24 mouse cellular contexts compared by ENCODE assay signal in genomic region chr10:61324717-61325116, GRCm38 (mm10). TPM values are rescaled to one million over a fixed set of nuclear protein-coding genes. Genes with fewer than 3 reads are reported as not detected.
DNase-seq lines count a peak whose midpoint lies in the region; TF ChIP-seq lines count a peak whose summit lies in the region.
"Had no signal": no experiment of that assay in that cellular context is flagged by ENCODE, and none has a peak within 500 bp of the region (broad histone marks: within the 10 kb centered on the region; RNA-seq: fewer than 3 reads in every experiment).

No protein-coding gene starts in this region.

- TF ChIP-seq POLR2A in heart, adult 2 months (IDR thresholded peaks at IDR 0.05; ENCODE audit: insufficient read depth, low read depth, low read length), result no peak

- intact Hi-C loops in heart, adult 2 months (cut with DNase I), result no loop called here
- intact Hi-C loops in gastrocnemius, postnatal 14 days (cut with DNase I; ENCODE audit: low total_unique reads), result loop anchor here (5.0 kb wide), 1 partner anchor 52 kb away; the partner anchor contains the start of gene Adamts14
- intact Hi-C loops in left cerebral cortex, postnatal 4 days (cut with DNase I), result no loop called here

- no peak overlapping the region for H3K9ac ChIP-seq in heart, adult 2 months (ENCODE audit: low read depth, low read length)
- H3K9ac ChIP-seq: forebrain, embryonic 12.5 days; hindbrain, embryonic 14.5 days; limb, embryonic 13.5 days; liver, embryonic 14.5 days had no signal

- no peaks in the 10 kb centered on the region for H3K36me3 ChIP-seq in heart, adult 2 months (ENCODE audit: control insufficient read depth, insufficient read depth, low read length)
- peaks cover 46% of the 10 kb centered on the region for H3K36me3 ChIP-seq in heart, embryonic 10.5 days

- no peak overlapping the region for H3K4me3 ChIP-seq in heart, adult 2 months
- H3K4me3 ChIP-seq in heart, embryonic 10.5 days, result no peak overlapping the region
- H3K4me3 ChIP-seq: forebrain, embryonic 12.5 days; limb, embryonic 13.5 days had no signal

- 48% methylated on average over 8 of the region's 8 CpGs for WGBS in heart, adult 2 months
- 78% methylated on average over 8 of the region's 8 CpGs for WGBS in heart, embryonic 10.5 days

- no peaks in the 10 kb centered on the region for H3K79me2 ChIP-seq in heart, adult 2 months (replicated peaks; ENCODE audit: control insufficient read depth, insufficient read depth, low read length)

- peaks cover 2% of the 10 kb centered on the region for H3K4me1 ChIP-seq in heart, adult 2 months (ENCODE audit: control insufficient read depth, insufficient read depth, low read length)
- peaks cover 36% of the 10 kb centered on the region for H3K4me1 ChIP-seq in heart, embryonic 10.5 days

- no peak for TF ChIP-seq EP300 in heart, adult 2 months (IDR thresholded peaks at IDR 0.05; ENCODE audit: insufficient read depth, low read depth, low read length)

- no peak overlapping the region for H3K27ac ChIP-seq in heart, adult 2 months
- no peak overlapping the region for H3K27ac ChIP-seq in heart, embryonic 10.5 days
- H3K27ac ChIP-seq: forebrain, embryonic 12.5 days; hindbrain, embryonic 14.5 days; limb, embryonic 13.5 days; liver, embryonic 14.5 days had no signal

- H3K9me3 ChIP-seq in heart, embryonic 10.5 days, result no peaks in the 10 kb centered on the region
- H3K9me3 ChIP-seq: forebrain, embryonic 12.5 days; limb, embryonic 13.5 days had no signal

- no peaks in the 10 kb centered on the region for H3K27me3 ChIP-seq in heart, adult 2 months (ENCODE audit: control insufficient read depth, insufficient read depth, low read length)
- H3K27me3 ChIP-seq in heart, embryonic 10.5 days (ENCODE audit: insufficient read depth, poor library complexity, severe bottlenecking), result no peaks in the 10 kb centered on the region
- H3K27me3 ChIP-seq: forebrain, embryonic 12.5 days; limb, embryonic 13.5 days had no signal

- peak; percentile 55 to 62 for DNase-seq in heart, adult 2 months
- DNase-seq in heart, embryonic 10.5 days (ENCODE audit: low spot score), result no peak
- DNase-seq in gastrocnemius, postnatal 14 days, result peak; percentile 41
- DNase-seq in heart, adult 8-10 months (ENCODE audit: low spot score), result peak; percentile 52
- peak; percentile 41 for DNase-seq in lung, postnatal 14 days
- no peak for DNase-seq in left cerebral cortex, postnatal 4 days
- DNase-seq in spleen, postnatal 10 days (ENCODE audit: low spot score in 2 of 2), result no peak
- DNase-seq: adrenal gland, postnatal 36 days; cerebellum, adult 11-12 months; cerebellum, postnatal 25 days; embryo, embryonic 11 days; kidney, postnatal 36 days; retina, postnatal 1 day; thymus, postnatal 4 days had no signal

- TF ChIP-seq CTCF in heart, adult 2 months (IDR thresholded peaks at IDR 0.05), result no peak

RNA-seq across cellular contexts. Expression of gene Prf1, which starts 27.1 kb away (rescaled TPM):
- total RNA-seq in heart, adult 2 months (2021), result under 1 TPM; 0.23 to 0.32 TPM
- 0.12 and 1.3 TPM in 2 replicates for polyA plus RNA-seq in heart, adult 2 months (2012; rRNA removed)
- polyA plus RNA-seq in heart, embryonic 10.5 days (2016; fragmentation: Nextera tagmentation; extraction: Ambion mirVana), result not detected in 2 replicates
- total RNA-seq in gastrocnemius, postnatal 14 days (2021), result not detected
- total RNA-seq in heart, adult 8-10 months (2022), result under 1 TPM in 2 of 4 experiments, not detected in 2; 0.16 to 0.23 TPM
- total RNA-seq in left cerebral cortex, postnatal 4 days (2021), result not detected
- total RNA-seq: gastrocnemius, postnatal 4 days; left cerebral cortex, adult 18-20 months had no signal
- polyA plus RNA-seq: C2C12; forebrain, embryonic 12.5 days; intestine, embryonic 14.5 days; kidney, embryonic 14.5 days; neural tube, embryonic 11.5 days had no signal

RNA-seq across cellular contexts. Expression of gene Adamts14, which starts 51.5 kb away (rescaled TPM):
- 1 to 10 TPM in 1 of 2 experiments, under 1 TPM in 1; 0.91 to 1.6 TPM for total RNA-seq in heart, adult 2 months (2021)
- 1.2 and 1.3 TPM in 2 replicates for polyA plus RNA-seq in heart, adult 2 months (2012; rRNA removed)
- 0.74 and 0.90 TPM in 2 replicates for polyA plus RNA-seq in heart, embryonic 10.5 days (2016; fragmentation: Nextera tagmentation; extraction: Ambion mirVana)
- total RNA-seq in gastrocnemius, postnatal 14 days (2021), result 1 to 10 TPM; 3.7 to 4.2 TPM
- 1 to 10 TPM in 2 of 4 experiments, under 1 TPM in 2; 0.69 to 1.3 (median 0.96) TPM for total RNA-seq in heart, adult 8-10 months (2022)
- 1 to 10 TPM; 1.0 to 1.5 TPM for total RNA-seq in left cerebral cortex, postnatal 4 days (2021)

RNA-seq across cellular contexts. Expression of gene Pald1, which starts 58.6 kb away (rescaled TPM):
- total RNA-seq in heart, adult 2 months (2021), result 10 to 100 TPM; 15.3 to 17.6 TPM
- 17.7 and 20.4 TPM in 2 replicates for polyA plus RNA-seq in heart, adult 2 months (2012; rRNA removed)
- polyA plus RNA-seq in heart, embryonic 10.5 days (2016; fragmentation: Nextera tagmentation; extraction: Ambion mirVana), result 34.2 and 40.8 TPM in 2 replicates
- 10 to 100 TPM; 15.2 to 17.7 TPM for total RNA-seq in gastrocnemius, postnatal 14 days (2021)
- 10 to 100 TPM; 11.3 to 21.8 (median 12.9) TPM for total RNA-seq in heart, adult 8-10 months (2022)
- 10 to 100 TPM; 22.8 to 25.8 TPM for total RNA-seq in left cerebral cortex, postnatal 4 days (2021)

Comparison
In these comparisons a context has a peak if more than half of its experiments do, and no peak if none do; other contexts are left out.
1. DNase-seq: peak in heart, adult 2 months (2 of 2), gastrocnemius, postnatal 14 days (single experiment), heart, adult 8-10 months (single experiment) and lung, postnatal 14 days (single experiment); none in heart, embryonic 10.5 days (single experiment), left cerebral cortex, postnatal 4 days (single experiment) and spleen, postnatal 10 days (0 of 2).